Mouse (Mus musculus) intestine, embryonic 15.5 days (tissue): ENCODE measurements at regions not wholly inside any gene's neighbourhood (a gene's known extent, or its start where the extent isn't known, plus 50 kb on each side); places are given as distances from the start of the nearest gene placed in this dataset.
A peak's percentile ranks its signal among the peaks of the same experiment; 100 is the strongest.

Source experiments
- ATAC-seq: fragments of 200-750 bp; cut with Nextera tagmentation; 2 replicates; pipeline ENCODE4 v1.8.0; 2017; ENCODE audit warnings: moderate TSS enrichment, moderate library complexity
- H3K27ac ChIP-seq: fragments of 300-500 bp; sonication (generic); 2 replicates; pipeline ENCODE4 v1.5.1; 2015; ENCODE audit warnings: mild to moderate bottlenecking, inconsistent platforms
- H3K27me3 ChIP-seq: fragments of 300-500 bp; sonication (generic); replicated peaks from 2 replicates; pipeline ENCODE4 v1.6.1; 2015; ENCODE audit warnings: inconsistent platforms
- H3K36me3 ChIP-seq: fragments of 300-500 bp; sonication (generic); 2 replicates; pipeline ENCODE4 v1.6.1; 2015; ENCODE audit warnings: inconsistent platforms
- H3K4me1 ChIP-seq: fragments of 300-500 bp; sonication (generic); replicated peaks from 2 replicates; pipeline ENCODE4 v1.6.1; 2015; ENCODE audit warnings: inconsistent platforms
- H3K4me2 ChIP-seq: fragments of 300-500 bp; sonication (generic); replicated peaks from 2 replicates; pipeline ENCODE4 v1.6.1; 2015; ENCODE audit warnings: mild to moderate bottlenecking, inconsistent platforms
- H3K4me3 ChIP-seq: fragments of 300-500 bp; sonication (generic); replicated peaks from 2 replicates; pipeline ENCODE4 v1.5.1; 2015; ENCODE audit warnings: inconsistent platforms
- H3K9ac ChIP-seq: fragments of 300-500 bp; sonication (generic); 2 replicates; pipeline ENCODE4 v1.6.1; 2015; ENCODE audit warnings: inconsistent platforms
- H3K9me3 ChIP-seq: fragments of 300-500 bp; sonication (generic); 2 replicates; pipeline ENCODE4 v1.6.1; 2016; ENCODE audit warnings: inconsistent platforms
- WGBS: fragments of 180-500 bp; shearing (Covaris S2); methylation state at CpG from one replicate; pipeline ENCODE4 v1.1.7; 2015; 5-methylcytosine and 5-hydroxymethylcytosine counted together

- peak; percentile 99 for ATAC-seq
- Histone ChIP-seq H3K9ac (no peak overlapping the region), H3K36me3 (no peaks in the 10 kb centered on the region), H3K9me3 (no peaks in the 10 kb centered on the region), H3K4me3 (no peak overlapping the region), H3K4me1 (no peaks in the 10 kb centered on the region), H3K27me3 (no peaks in the 10 kb centered on the region), H3K27ac (0 out of 2 replicates have a peak overlapping the region, but pooled peaks have one; percentile 10), H3K4me2 (no peak overlapping the region)
- 73% methylated on average over 10 of the region's 10 CpGs for WGBS
These were observed 1122.3 kb upstream of the Cited2 start for GRCm38 (mm10) chr10:16600551-16601224.

DNA sequence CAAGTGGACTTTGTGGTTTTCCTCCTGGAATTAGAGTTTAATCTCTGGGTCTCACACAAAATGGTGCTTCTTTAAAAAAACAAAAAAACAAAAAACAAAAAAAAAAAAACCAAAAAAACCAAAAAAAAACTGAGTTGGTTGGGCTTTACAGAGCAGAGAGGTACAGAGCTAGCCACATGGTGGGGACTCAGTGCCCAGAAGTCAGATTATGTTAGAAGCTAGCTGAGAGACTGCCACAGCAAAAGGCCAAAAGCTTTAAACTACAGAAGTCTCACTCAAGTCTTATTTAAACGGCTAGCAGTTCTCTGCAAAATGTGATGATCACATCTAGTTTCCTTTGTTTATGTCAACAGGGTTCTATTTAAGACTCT, 1121.8 kb upstream of the Cited2 start:
- Histone ChIP-seq H3K9ac (no peak overlapping the region), H3K4me1 (no peaks in the 10 kb centered on the region), H3K9me3 (no peaks in the 10 kb centered on the region), H3K27ac (0 out of 2 replicates have a peak overlapping the region, but pooled peaks have one; percentile 17), H3K27me3 (no peaks in the 10 kb centered on the region), H3K4me2 (no peak overlapping the region), H3K4me3 (no peak overlapping the region), H3K36me3 (no peaks in the 10 kb centered on the region)
- peak; percentile 57 for ATAC-seq
- 39% methylated on average over 1 of the region's 1 CpGs for WGBS

GRCm38 (mm10) chr10:16608339-16608738, 1114.7 kb upstream of the Cited2 start:
- ATAC-seq: no peak

GRCm38 (mm10) chr10:16618752-16619151, 1104.3 kb upstream of the Cited2 start:
- no peaks in the 10 kb centered on the region for H3K27me3 ChIP-seq
- 87% methylated on average over 2 of the region's 2 CpGs for WGBS
- ATAC-seq: no peak
- H3K36me3 ChIP-seq: no peaks in the 10 kb centered on the region
- H3K9ac ChIP-seq: no peak overlapping the region
- H3K27ac ChIP-seq: no peak overlapping the region
- no peaks in the 10 kb centered on the region for H3K4me1 ChIP-seq
- H3K4me3 ChIP-seq: no peak overlapping the region
- H3K4me2 ChIP-seq: no peak overlapping the region
- no peaks in the 10 kb centered on the region for H3K9me3 ChIP-seq

More at GRCm38 (mm10) chr10:16608339-16608738, 1114.7 kb upstream of the Cited2 start:
- no peak overlapping the region for H3K9ac ChIP-seq
- H3K9me3 ChIP-seq: no peaks in the 10 kb centered on the region
- H3K27me3 ChIP-seq: no peaks in the 10 kb centered on the region
- H3K4me3 ChIP-seq: no peak overlapping the region
- no peak overlapping the region for H3K4me2 ChIP-seq
- 73% methylated on average over 3 of the region's 3 CpGs for WGBS
- H3K36me3 ChIP-seq: no peaks in the 10 kb centered on the region
- H3K27ac ChIP-seq: no peak overlapping the region
- no peaks in the 10 kb centered on the region for H3K4me1 ChIP-seq

DNA sequence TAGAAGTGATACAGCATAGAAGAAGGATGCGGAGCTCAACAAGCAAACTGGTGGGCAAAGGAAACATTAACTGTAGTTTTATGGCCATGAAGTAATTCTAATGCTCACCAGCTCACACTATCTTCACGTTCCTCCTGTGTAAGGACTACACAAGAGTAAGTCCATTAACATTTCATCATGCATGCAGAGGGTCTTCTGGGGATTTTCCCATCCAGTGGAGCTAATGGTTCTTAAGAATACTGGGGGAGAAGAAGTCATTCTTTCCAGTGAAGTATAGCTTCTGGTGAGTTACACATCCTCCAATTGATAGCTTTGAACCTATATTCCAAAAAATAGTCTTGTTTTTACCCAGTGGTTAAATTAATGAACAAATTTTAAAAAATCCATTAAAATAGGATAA, 1103.4 kb upstream of the Cited2 start:
- H3K9ac ChIP-seq: no peak overlapping the region
- no peaks in the 10 kb centered on the region for H3K27me3 ChIP-seq
- no peak overlapping the region for H3K4me2 ChIP-seq
- H3K27ac ChIP-seq: no peak overlapping the region
- H3K4me3 ChIP-seq: no peak overlapping the region
- WGBS: 88% methylated on average over 2 of the region's 2 CpGs
- no peak for ATAC-seq
- no peaks in the 10 kb centered on the region for H3K4me1 ChIP-seq
- no peaks in the 10 kb centered on the region for H3K36me3 ChIP-seq
- no peaks in the 10 kb centered on the region for H3K9me3 ChIP-seq

DNA sequence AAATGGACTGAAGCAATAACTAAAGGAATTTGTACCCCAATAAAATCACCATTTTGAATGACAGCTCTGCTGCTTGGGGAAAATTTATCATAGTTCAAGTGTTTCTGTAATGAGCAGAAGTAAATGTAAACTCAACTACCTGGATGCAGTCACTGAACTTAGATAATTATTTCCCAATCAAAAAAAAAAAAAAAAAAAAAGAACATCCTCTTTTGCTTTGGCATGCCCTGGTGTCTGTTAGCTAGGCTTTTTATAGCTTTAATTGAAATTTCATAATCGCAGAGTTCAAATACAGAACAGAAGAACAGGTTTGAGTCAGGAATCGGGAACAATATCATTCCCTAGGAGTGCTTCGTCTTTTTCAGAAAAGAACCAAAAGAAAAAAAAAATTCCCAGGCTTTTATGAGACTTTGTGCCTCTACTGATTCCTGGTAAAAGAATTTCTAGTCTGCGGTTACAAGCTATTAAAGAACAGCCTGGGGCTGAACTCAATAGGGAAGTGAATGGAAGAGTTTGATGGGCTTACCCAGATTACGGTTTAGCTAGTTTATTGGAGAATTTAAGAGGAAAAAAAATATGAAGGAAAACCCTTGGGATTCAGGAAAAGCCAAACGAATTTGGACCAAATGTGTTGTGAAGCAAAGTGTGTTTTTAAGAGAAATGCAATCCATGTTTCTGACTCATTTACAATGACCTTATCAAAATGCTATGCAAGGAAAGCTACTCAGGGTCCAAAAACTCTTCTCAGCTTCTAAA, 1102.0 kb upstream of the Cited2 start:
- Histone ChIP-seq H3K4me3 (no peak overlapping the region), H3K4me1 (no peaks in the 10 kb centered on the region), H3K36me3 (no peaks in the 10 kb centered on the region), H3K9me3 (no peaks in the 10 kb centered on the region), H3K27ac (no peak overlapping the region), H3K4me2 (no peak overlapping the region), H3K27me3 (no peaks in the 10 kb centered on the region), H3K9ac (no peak overlapping the region)
- 71% methylated on average over 6 of the region's 6 CpGs for WGBS
- ATAC-seq: no peak

GRCm38 (mm10) chr10:16622821-16623220, 1100.2 kb upstream of the Cited2 start:
- Histone ChIP-seq H3K4me3 (no peak overlapping the region), H3K4me2 (no peak overlapping the region), H3K9me3 (no peaks in the 10 kb centered on the region), H3K4me1 (no peaks in the 10 kb centered on the region), H3K27ac (no peak overlapping the region), H3K36me3 (no peaks in the 10 kb centered on the region), H3K9ac (no peak overlapping the region), H3K27me3 (no peaks in the 10 kb centered on the region)
- no peak for ATAC-seq
- 82% methylated on average over 3 of the region's 3 CpGs for WGBS

DNA sequence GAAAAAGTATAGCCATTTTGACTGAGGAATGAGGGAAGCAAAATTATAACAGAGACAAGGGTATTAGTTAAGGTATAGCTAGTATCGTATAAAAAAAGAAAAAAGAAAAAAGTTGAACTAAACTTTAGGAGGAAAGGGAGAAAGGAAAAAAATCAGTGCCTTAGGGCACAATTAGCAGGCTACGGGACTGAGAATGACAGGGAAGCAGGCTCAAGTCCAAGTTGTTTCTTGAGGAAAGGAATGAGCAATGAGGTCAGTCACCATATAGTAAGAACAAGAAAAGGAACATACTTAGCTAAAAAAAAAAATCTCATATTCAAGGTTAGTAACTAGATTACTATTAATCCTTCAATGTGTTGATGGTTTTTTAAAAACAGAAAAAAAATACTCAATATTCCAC, 1089.8 kb upstream of the Cited2 start:
- H3K4me2 ChIP-seq: no peak overlapping the region
- no peaks in the 10 kb centered on the region for H3K4me1 ChIP-seq
- H3K4me3 ChIP-seq: no peak overlapping the region
- H3K9me3 ChIP-seq: no peaks in the 10 kb centered on the region
- 78% methylated on average over 2 of the region's 2 CpGs for WGBS
- no peak overlapping the region for H3K27ac ChIP-seq
- no peaks in the 10 kb centered on the region for H3K36me3 ChIP-seq
- H3K9ac ChIP-seq: no peak overlapping the region
- no peaks in the 10 kb centered on the region for H3K27me3 ChIP-seq
- no peak for ATAC-seq

DNA sequence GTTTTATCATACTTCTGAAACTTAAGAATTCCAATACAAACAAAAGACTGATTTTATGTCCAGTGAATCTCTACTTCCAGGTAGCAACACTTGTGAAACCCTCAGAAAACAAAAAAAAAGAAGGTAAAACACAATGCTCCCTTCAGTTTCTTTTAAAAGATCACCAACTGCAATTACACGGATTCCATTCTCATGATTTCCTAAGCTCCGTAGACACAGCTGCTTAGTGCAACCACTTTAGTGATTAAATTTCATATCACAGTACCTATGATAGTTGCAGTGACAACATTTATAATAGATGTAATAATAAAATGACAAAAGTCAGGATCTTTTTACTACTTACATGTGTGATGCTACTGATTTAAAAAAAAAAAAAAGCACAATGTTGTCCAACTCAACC, 1087.6 kb upstream of the Cited2 start:
- no peak for ATAC-seq
- no peak overlapping the region for H3K27ac ChIP-seq
- H3K9ac ChIP-seq: no peak overlapping the region
- H3K27me3 ChIP-seq: no peaks in the 10 kb centered on the region
- no peaks in the 10 kb centered on the region for H3K4me1 ChIP-seq
- no peaks in the 10 kb centered on the region for H3K36me3 ChIP-seq
- H3K4me3 ChIP-seq: no peak overlapping the region
- no peaks in the 10 kb centered on the region for H3K9me3 ChIP-seq
- no peak overlapping the region for H3K4me2 ChIP-seq
- 90% methylated on average over 2 of the region's 2 CpGs for WGBS

- Histone ChIP-seq H3K9ac (no peak overlapping the region), H3K4me1 (no peaks in the 10 kb centered on the region), H3K4me3 (no peak overlapping the region), H3K36me3 (no peaks in the 10 kb centered on the region), H3K9me3 (no peaks in the 10 kb centered on the region), H3K27ac (no peak overlapping the region), H3K27me3 (no peaks in the 10 kb centered on the region), H3K4me2 (no peak overlapping the region)
- no peak for ATAC-seq
These were observed 1086.0 kb upstream of the Cited2 start for GRCm38 (mm10) chr10:16637006-16637405.

DNA sequence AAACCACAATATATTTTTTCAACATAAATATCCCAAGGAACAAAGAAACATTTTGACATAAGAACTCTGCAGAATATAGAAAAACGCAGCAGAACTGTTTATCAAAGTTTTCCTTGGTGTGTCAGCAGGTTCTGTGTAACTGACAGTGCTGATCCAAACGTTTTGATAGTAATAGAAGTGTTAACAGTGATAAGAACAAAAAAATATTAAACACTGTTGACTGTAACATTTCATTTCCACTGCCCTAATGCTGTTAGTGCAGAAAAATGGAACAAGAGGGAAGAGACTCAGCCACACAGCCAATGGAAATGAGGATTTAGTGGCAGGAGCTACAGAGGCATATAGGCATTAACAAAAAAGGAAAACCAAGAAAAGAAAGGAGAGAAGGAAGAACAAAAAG, 1084.9 kb upstream of the Cited2 start:
- Histone ChIP-seq H3K4me1 (no peaks in the 10 kb centered on the region), H3K9ac (no peak overlapping the region), H3K9me3 (no peaks in the 10 kb centered on the region), H3K4me2 (no peak overlapping the region), H3K27ac (no peak overlapping the region), H3K36me3 (no peaks in the 10 kb centered on the region), H3K4me3 (no peak overlapping the region), H3K27me3 (no peaks in the 10 kb centered on the region)
- no peak for ATAC-seq
- 34% methylated on average over 2 of the region's 2 CpGs for WGBS

- Histone ChIP-seq H3K4me3 (no peak overlapping the region), H3K9ac (no peak overlapping the region), H3K36me3 (no peaks in the 10 kb centered on the region), H3K4me2 (no peak overlapping the region), H3K9me3 (no peaks in the 10 kb centered on the region), H3K27me3 (no peaks in the 10 kb centered on the region), H3K27ac (no peak overlapping the region), H3K4me1 (no peaks in the 10 kb centered on the region)
- 50% methylated on average over 4 of the region's 4 CpGs for WGBS
- ATAC-seq: no peak
These were observed 1082.9 kb upstream of the Cited2 start for GRCm38 (mm10) chr10:16640136-16640535.

DNA sequence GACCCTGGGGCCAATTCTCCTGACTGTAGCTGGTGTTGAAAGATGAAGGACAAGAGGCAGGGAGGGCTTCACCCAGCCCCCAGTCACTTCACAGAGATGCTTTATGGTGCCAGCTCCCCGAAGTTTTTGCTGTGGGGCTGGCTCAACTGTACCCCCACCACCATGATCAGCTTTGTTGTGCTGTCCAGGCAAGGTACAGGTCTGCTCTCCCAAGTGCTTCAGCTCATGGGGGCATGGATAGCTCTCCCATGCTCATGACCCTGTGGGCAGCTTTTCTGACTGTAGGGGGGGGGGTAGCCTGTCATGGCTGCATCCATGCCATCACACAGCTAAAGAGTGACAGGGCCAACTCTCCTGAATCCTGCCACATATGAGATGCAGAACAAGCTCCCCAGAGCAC, 1072.9 kb upstream of the Cited2 start:
- no peaks in the 10 kb centered on the region for H3K27me3 ChIP-seq
- no peak overlapping the region for H3K9ac ChIP-seq
- WGBS: 65% methylated on average over 1 of the region's 1 CpGs
- no peaks in the 10 kb centered on the region for H3K36me3 ChIP-seq
- no peaks in the 10 kb centered on the region for H3K4me1 ChIP-seq
- no peak for ATAC-seq
- no peak overlapping the region for H3K4me2 ChIP-seq
- no peak overlapping the region for H3K27ac ChIP-seq
- no peaks in the 10 kb centered on the region for H3K9me3 ChIP-seq
- no peak overlapping the region for H3K4me3 ChIP-seq
